Mouse (Mus musculus) stomach, postnatal 0 days (tissue): Measurements from ENCODE around the gene Ankrd17. TPM values are rescaled to one million over a fixed set of nuclear protein-coding genes. Genes with fewer than 3 reads are reported as not detected.

Experiments used
- ATAC-seq: fragments of 200-750 bp; cut with Nextera tagmentation; 2 replicates; pipeline ENCODE4 v1.8.0; 2017; ENCODE audit not compliant: low FRiP score, low TSS enrichment
- DNase-seq: peaks from one replicate; pipeline ENCODE4 v3.0.0-alpha.2; 2016; ENCODE audit warnings: low spot score
- H3K27ac ChIP-seq: fragments of 300-500 bp; sonication (generic); replicated peaks from 2 replicates; pipeline ENCODE4 v1.5.1; 2014; ENCODE audit warnings: mild to moderate bottlenecking, control low read depth
- H3K27me3 ChIP-seq: fragments of 300-500 bp; sonication (generic); 2 replicates; pipeline ENCODE4 v1.6.1; 2014; ENCODE audit warnings: low read length; ENCODE audit not compliant: control insufficient read depth, insufficient read depth
- H3K36me3 ChIP-seq: fragments of 300-500 bp; sonication (generic); 2 replicates; pipeline ENCODE4 v1.6.1; 2014; ENCODE audit warnings: low read length, mixed read lengths; ENCODE audit not compliant: control insufficient read depth, insufficient read depth
- H3K4me1 ChIP-seq: fragments of 300-500 bp; sonication (generic); replicated peaks from 2 replicates; pipeline ENCODE4 v1.6.1; 2014; ENCODE audit warnings: antibody characterized with exemption; ENCODE audit not compliant: control insufficient read depth, insufficient read depth
- H3K4me2 ChIP-seq: fragments of 300-500 bp; sonication (generic); replicated peaks from 2 replicates; pipeline ENCODE4 v1.6.1; 2014; ENCODE audit warnings: low read depth, mild to moderate bottlenecking, control low read depth, moderate library complexity
- H3K4me3 ChIP-seq: fragments of 300-500 bp; sonication (generic); 2 replicates; pipeline ENCODE4 v1.5.1; 2014; ENCODE audit warnings: low read depth, low read length, control low read depth
- H3K9ac ChIP-seq: fragments of 300-500 bp; sonication (generic); 2 replicates; pipeline ENCODE4 v1.6.1; 2014; ENCODE audit warnings: mild to moderate bottlenecking, low read length, control low read depth, mixed read lengths
- H3K9me3 ChIP-seq: fragments of 300-500 bp; sonication (generic); 2 replicates; pipeline ENCODE4 v1.6.1; 2016; ENCODE audit warnings: low read length; ENCODE audit not compliant: control insufficient read depth
- CTCF ChIP-seq: IDR thresholded peaks from 2 replicates; pipeline ENCODE4 v1.5.1; 2016; ENCODE audit warnings: antibody characterized with exemption, low read depth, mild to moderate bottlenecking, moderate library complexity
- EP300 ChIP-seq: optimal IDR thresholded peaks from 2 replicates; pipeline ENCODE3; 2016; ENCODE audit warnings: antibody characterized with exemption
- WGBS: fragments of 180-500 bp; shearing (Covaris S2); extraction: QIAGEN DNeasy Blood & Tissue Kit; methylation state at CpG from one replicate; pipeline ENCODE4 v1.1.7; 2014; 5-methylcytosine and 5-hydroxymethylcytosine counted together
- polyA plus RNA-seq: library from polyadenylated mRNA; unstranded; fragments of >200 nt; fragmentation: Nextera tagmentation; extraction: Ambion mirVana; gene quantifications from 2 replicates; pipeline ENCODE4 v1.2.1, GENCODE M21; 2015

The Ankrd17 gene
- polyA plus RNA-seq, 1 experiment from 2014 or later = 12.5 TPM

GRCm38 (mm10) chr5:90224730-90225129 lies 141.6 kb downstream of the Ankrd17 start:
- ATAC-seq (no peak), DNase-seq (no peak)
- peaks cover 5% of the 10 kb centered on the region; the same call in 1 of the 2 replicates for H3K36me3 ChIP-seq
- no peak overlapping the region for H3K4me2 ChIP-seq
- H3K9ac ChIP-seq = no peak overlapping the region
- TF ChIP-seq EP300 = no peak
- no peak for TF ChIP-seq CTCF
- H3K27me3 ChIP-seq = no peaks in the 10 kb centered on the region
- no peak overlapping the region for H3K4me3 ChIP-seq
- WGBS = 77% methylated on average over 5 of the region's 5 CpGs
- no peaks in the 10 kb centered on the region for H3K9me3 ChIP-seq
- 0 out of 2 replicates have a peak, but pooled peaks cover 2% of the 10 kb centered on the region for H3K4me1 ChIP-seq
- H3K27ac ChIP-seq = no peak overlapping the region; the same call in 1 of the 2 replicates

GRCm38 (mm10) chr5:90223534-90224381 lies 142.6 kb downstream of the Ankrd17 start, which contains the start of gene Cox18:
TSS of gene Cox18 (minus strand) at chr5:90224001.
- WGBS = under 1% methylated on average over 62 of the region's 62 CpGs
- no peaks in the 10 kb centered on the region for H3K27me3 ChIP-seq

DNA sequence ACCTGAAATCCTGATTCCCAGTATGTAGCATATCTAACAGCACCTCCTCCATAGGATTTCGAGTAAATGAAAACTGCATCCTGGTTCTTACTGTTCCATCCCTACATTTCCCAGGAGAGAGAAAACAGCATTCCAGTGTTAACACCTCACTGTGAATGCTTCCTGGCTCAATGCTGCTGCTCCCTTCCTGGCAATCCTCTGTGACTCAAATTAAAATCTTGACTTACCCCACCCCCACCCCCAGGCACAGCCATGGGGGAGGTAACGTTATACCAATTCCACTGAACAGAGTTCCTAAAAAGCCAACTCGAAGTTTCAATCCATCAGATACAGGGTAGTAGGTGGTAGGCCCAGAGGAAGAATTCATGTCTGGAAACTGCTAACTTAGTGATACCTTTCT lies 143.4 kb downstream of the Ankrd17 start:
- no peak overlapping the region for H3K27ac ChIP-seq
- DNase-seq = no peak
- 0 out of 2 replicates have a peak, but pooled peaks cover 2% of the 10 kb centered on the region for H3K4me1 ChIP-seq

More at GRCm38 (mm10) chr5:90223534-90224381, 142.6 kb downstream of the Ankrd17 start, which contains the start of gene Cox18:
- peak within 1 kb of the TSS; percentile 82 for H3K4me2 ChIP-seq
- H3K9ac ChIP-seq = peak within 1 kb of the TSS; percentile 88
- H3K4me3 ChIP-seq = peak within 1 kb of the TSS; percentile 76
- TF ChIP-seq EP300 = no peak
- TF ChIP-seq CTCF = peak; percentile 40; the same call in 1 of the 2 replicates
- DNase-seq = peak; percentile 99
- peak within 1 kb of the TSS; percentile 92 for H3K27ac ChIP-seq
- peak; percentile 99 for ATAC-seq
- no peaks in the 10 kb centered on the region for H3K9me3 ChIP-seq
- 0 out of 2 replicates have a peak, but pooled peaks cover 2% of the 10 kb centered on the region for H3K4me1 ChIP-seq
- peaks cover 5% of the 10 kb centered on the region; the same call in 1 of the 2 replicates for H3K36me3 ChIP-seq

GRCm38 (mm10) chr5:90217791-90218190 lies 148.6 kb downstream of the Ankrd17 start:
- Histone ChIP-seq H3K36me3 (peaks cover 14% of the 10 kb centered on the region; the same call in 1 of the 2 replicates), H3K27ac (no peak overlapping the region), H3K4me2 (no peak overlapping the region), H3K9ac (no peak overlapping the region), H3K9me3 (no peaks in the 10 kb centered on the region), H3K4me3 (no peak overlapping the region), H3K27me3 (no peaks in the 10 kb centered on the region), H3K4me1 (no peaks in the 10 kb centered on the region)
- ATAC-seq = no peak
- WGBS = 97% methylated on average over 3 of the region's 3 CpGs
- DNase-seq = no peak
- TF ChIP-seq EP300 (no peak), CTCF (no peak)

More for the DNA sequence above, 143.4 kb downstream of the Ankrd17 start:
- Histone ChIP-seq H3K4me2 (peak overlapping the region; percentile 82), H3K9ac (peak overlapping the region; percentile 88), H3K9me3 (no peaks in the 10 kb centered on the region), H3K4me3 (peak overlapping the region; percentile 76), H3K27me3 (no peaks in the 10 kb centered on the region), H3K36me3 (peaks cover 9% of the 10 kb centered on the region; the same call in 1 of the 2 replicates)
- TF ChIP-seq EP300 (no peak), CTCF (no peak)
- 31% methylated on average over 3 of the region's 3 CpGs for WGBS
- ATAC-seq = no peak

GRCm38 (mm10) chr5:90217226-90217625 lies 149.2 kb downstream of the Ankrd17 start:
- TF ChIP-seq CTCF = no peak
- no peak for TF ChIP-seq EP300
- ATAC-seq = no peak
- H3K36me3 ChIP-seq = peaks cover 14% of the 10 kb centered on the region; the same call in 1 of the 2 replicates

DNA sequence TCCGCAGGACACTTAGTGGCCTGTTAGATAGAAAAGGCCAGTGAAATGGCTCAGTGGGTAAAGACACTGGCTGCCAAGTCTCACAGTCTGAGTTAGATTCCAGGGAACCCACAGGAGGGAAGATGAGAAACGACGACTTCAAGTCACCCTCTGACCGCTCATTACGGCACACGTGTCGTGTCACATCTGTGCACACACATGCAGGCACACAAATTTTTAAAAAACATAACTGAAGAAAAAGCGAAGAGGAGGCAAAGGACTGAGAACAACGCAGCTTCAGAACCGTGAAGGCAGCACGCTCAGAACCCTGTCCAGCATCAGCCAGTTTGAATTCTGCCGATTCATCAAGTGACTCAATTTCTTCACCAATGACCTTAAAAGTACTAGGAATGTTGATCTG lies 153.0 kb downstream of the Ankrd17 start:
- Histone ChIP-seq H3K9me3 (no peaks in the 10 kb centered on the region), H3K4me1 (no peaks in the 10 kb centered on the region), H3K27ac (no peak overlapping the region), H3K27me3 (no peaks in the 10 kb centered on the region), H3K9ac (no peak overlapping the region), H3K4me3 (no peak overlapping the region), H3K36me3 (peaks cover 8% of the 10 kb centered on the region; the same call in 1 of the 2 replicates), H3K4me2 (no peak overlapping the region)
- WGBS = 96% methylated on average over 12 of the region's 12 CpGs
- no peak for ATAC-seq
- no peak for TF ChIP-seq CTCF
- TF ChIP-seq EP300 = no peak
- no peak for DNase-seq

More at GRCm38 (mm10) chr5:90217226-90217625, 149.2 kb downstream of the Ankrd17 start:
- Histone ChIP-seq H3K9me3 (no peaks in the 10 kb centered on the region), H3K4me1 (no peaks in the 10 kb centered on the region), H3K27ac (no peak overlapping the region), H3K4me3 (no peak overlapping the region), H3K9ac (no peak overlapping the region), H3K4me2 (no peak overlapping the region), H3K27me3 (no peaks in the 10 kb centered on the region)
- no peak for DNase-seq
- 90% methylated on average over 12 of the region's 12 CpGs for WGBS
